7 mouse cellular contexts compared by ENCODE assay signal in genomic region chr13:31625333-31626101, GRCm38 (mm10). TPM values are rescaled to one million over a fixed set of nuclear protein-coding genes. Genes with fewer than 3 reads are reported as not detected.
DNase-seq lines count a peak whose midpoint lies in the region; ATAC-seq and TF ChIP-seq lines count a peak whose summit lies in the region.

Gene Foxf2 (plus strand): TSS chr13:31625816.

- peaks cover 90% of the 10 kb centered on the region for H3K27me3 ChIP-seq in forebrain, embryonic 16.5 days (replicated peaks; ENCODE audit: control insufficient read depth, insufficient read depth, low read length)
- peaks cover 99% of the 10 kb centered on the region for H3K27me3 ChIP-seq in intestine, postnatal 0 days (replicated peaks; ENCODE audit: control insufficient read depth, insufficient read depth, low read length)
- H3K27me3 ChIP-seq in midbrain, embryonic 12.5 days = peaks cover 99% of the 10 kb centered on the region

- no peak for TF ChIP-seq CTCF in intestine, postnatal 0 days (IDR thresholded peaks at IDR 0.05; ENCODE audit: low read depth)

- peak; percentile 41 for ATAC-seq in forebrain, embryonic 16.5 days
- peak; percentile 42 for ATAC-seq in intestine, postnatal 0 days
- ATAC-seq in midbrain, embryonic 12.5 days (ENCODE audit: low FRiP score, low read depth) = peak; percentile 44
- no peak for ATAC-seq in activated CD4-positive, CD25-positive, alpha-beta regulatory T cell, adult 4 months

- peak within 1 kb of the TSS; percentile 50 for H3K9ac ChIP-seq in forebrain, embryonic 16.5 days (replicated peaks; ENCODE audit: low read depth, low read length)
- H3K9ac ChIP-seq in intestine, postnatal 0 days (ENCODE audit: low read depth, low read length) = peak within 1 kb of the TSS; percentile 73
- 0 out of 2 replicates have a peak within 1 kb of the TSS, but pooled peaks have one; percentile 43 for H3K9ac ChIP-seq in midbrain, embryonic 12.5 days (replicated peaks)

- peaks cover 28% of the 10 kb centered on the region for H3K4me1 ChIP-seq in forebrain, embryonic 16.5 days (replicated peaks; ENCODE audit: control insufficient read depth, insufficient read depth, low read length)
- no peaks in the 10 kb centered on the region for H3K4me1 ChIP-seq in intestine, postnatal 0 days (replicated peaks; ENCODE audit: control insufficient read depth, insufficient read depth, low read length)
- H3K4me1 ChIP-seq in midbrain, embryonic 12.5 days = peaks cover 30% of the 10 kb centered on the region

- peak within 1 kb of the TSS; percentile 79 for H3K4me2 ChIP-seq in forebrain, embryonic 16.5 days (ENCODE audit: low read length)
- H3K4me2 ChIP-seq in intestine, postnatal 0 days (replicated peaks; ENCODE audit: low read depth) = peak within 1 kb of the TSS; percentile 60
- H3K4me2 ChIP-seq in midbrain, embryonic 12.5 days (replicated peaks) = peak within 1 kb of the TSS; percentile 70

- under 1% methylated on average over 58 of the region's 74 CpGs for WGBS in forebrain, embryonic 16.5 days
- WGBS in intestine, postnatal 0 days = 1% methylated on average over 43 of the region's 74 CpGs
- WGBS in midbrain, embryonic 12.5 days = 0% methylated on average over 60 of the region's 74 CpGs

- DNase-seq in 3T3-L1 (ENCODE audit: low read depth, low spot score) (peak; percentile 53), ES-CJ7 (ENCODE audit: low read depth, low spot score) (peak; percentile 72)
- DNase-seq in layer of hippocampus, postnatal 36 days = no peak

- no peaks in the 10 kb centered on the region for H3K9me3 ChIP-seq in forebrain, embryonic 16.5 days (ENCODE audit: control insufficient read depth, low read length)
- H3K9me3 ChIP-seq in intestine, postnatal 0 days (ENCODE audit: control insufficient read depth) = no peaks in the 10 kb centered on the region
- H3K9me3 ChIP-seq in midbrain, embryonic 12.5 days = no peaks in the 10 kb centered on the region

- H3K36me3 ChIP-seq in forebrain, embryonic 16.5 days (ENCODE audit: control insufficient read depth, insufficient read depth) = no peaks in the 10 kb centered on the region
- H3K36me3 ChIP-seq in intestine, postnatal 0 days (ENCODE audit: control insufficient read depth, insufficient read depth) = no peaks in the 10 kb centered on the region
- H3K36me3 ChIP-seq in midbrain, embryonic 12.5 days = no peaks in the 10 kb centered on the region

- peak within 1 kb of the TSS; percentile 49 for H3K4me3 ChIP-seq in forebrain, embryonic 16.5 days (replicated peaks; ENCODE audit: low read length)
- peak within 1 kb of the TSS; percentile 64 for H3K4me3 ChIP-seq in intestine, postnatal 0 days (ENCODE audit: low read depth, low read length)
- peak within 1 kb of the TSS; percentile 47 for H3K4me3 ChIP-seq in midbrain, embryonic 12.5 days

- 0 out of 2 replicates have a peak within 1 kb of the TSS, but pooled peaks have one; percentile 11 for H3K27ac ChIP-seq in forebrain, embryonic 16.5 days (ENCODE audit: low read length)
- peak within 1 kb of the TSS; percentile 77 for H3K27ac ChIP-seq in intestine, postnatal 0 days (ENCODE audit: low read depth, low read length)
- H3K27ac ChIP-seq in midbrain, embryonic 12.5 days (replicated peaks) = no peak within 1 kb of the TSS; the same call in 1 of the 2 replicates

RNA-seq across cellular contexts. Expression of gene Foxf2, which starts in this region (rescaled TPM):
- polyA plus RNA-seq in forebrain, embryonic 16.5 days (2015; fragmentation: Nextera tagmentation; extraction: Ambion mirVana) = 4.3 and 5.0 TPM in 2 replicates
- 9.3 and 10.6 TPM in 2 replicates for polyA plus RNA-seq in intestine, postnatal 0 days (2015; fragmentation: Nextera tagmentation; extraction: Ambion mirVana)
- polyA plus RNA-seq in midbrain, embryonic 12.5 days (2016; fragmentation: Nextera tagmentation; extraction: Ambion mirVana) = 7.6 and 7.9 TPM in 2 replicates
- not detected for polyA plus RNA-seq in activated CD4-positive, CD25-positive, alpha-beta regulatory T cell, adult 4 months (2017; shearing (Covaris generic))
- total RNA-seq in layer of hippocampus, postnatal 36 days (2021) = 1 to 10 TPM; 4.7 to 4.8 TPM

Comparison
In these comparisons a context has a peak if more than half of its experiments do, and no peak if none do; other contexts are left out.
1. DNase-seq: peak in 3T3-L1 (single experiment) and ES-CJ7 (single experiment); none in layer of hippocampus, postnatal 36 days (0 of 2).
2. Peak in every context shown above with its lines, with median percentiles within 50 percentile points of each other: H3K4me2 ChIP-seq, H3K4me3 ChIP-seq and H3K9ac ChIP-seq.